Mouse (Mus musculus) liver, postnatal 0 days (tissue): ENCODE results near the gene Slit3.

Experiments used
- CTCF ChIP-seq: sonication (generic); IDR thresholded peaks from 2 replicates; pipeline ENCODE4 v1.5.1; 2016; ENCODE audit warnings: antibody characterized with exemption, low read depth
- EP300 ChIP-seq: IDR thresholded peaks from 2 replicates; pipeline ENCODE4 v1.6.1; 2016; ENCODE audit warnings: antibody characterized with exemption, low read depth, mild to moderate bottlenecking

DNA sequence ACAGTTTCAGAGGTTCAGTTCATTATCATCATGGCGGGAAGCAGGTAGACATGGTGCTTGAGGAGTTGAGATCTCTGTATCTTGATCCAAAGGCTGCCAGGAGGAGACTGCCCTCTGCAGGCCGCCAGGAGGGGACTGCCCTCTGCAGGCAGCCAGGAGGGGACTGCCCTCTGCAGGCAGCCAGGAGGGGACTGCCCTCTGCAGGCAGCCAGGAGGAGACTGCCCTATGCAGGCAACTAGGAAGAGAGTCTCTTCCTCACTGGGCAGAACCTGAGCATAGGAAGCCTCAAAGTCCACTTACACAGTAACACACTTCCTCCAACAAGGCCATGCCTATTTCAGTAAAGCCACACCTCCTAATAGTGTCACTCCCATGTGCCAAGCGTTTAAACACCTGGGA is 546.4 kb downstream of the Slit3 start:
- peak; percentile 70 for TF ChIP-seq CTCF
- no peak for TF ChIP-seq EP300
